Mouse (Mus musculus): Measurements from ENCODE around the gene Lrch1. TPM values are rescaled to one million over a fixed set of nuclear protein-coding genes. Genes with fewer than 3 reads are reported as not detected.

The Lrch1 gene
- polyA plus RNA-seq, 1 experiment from 2014 or later: 15.4 TPM

DNA sequence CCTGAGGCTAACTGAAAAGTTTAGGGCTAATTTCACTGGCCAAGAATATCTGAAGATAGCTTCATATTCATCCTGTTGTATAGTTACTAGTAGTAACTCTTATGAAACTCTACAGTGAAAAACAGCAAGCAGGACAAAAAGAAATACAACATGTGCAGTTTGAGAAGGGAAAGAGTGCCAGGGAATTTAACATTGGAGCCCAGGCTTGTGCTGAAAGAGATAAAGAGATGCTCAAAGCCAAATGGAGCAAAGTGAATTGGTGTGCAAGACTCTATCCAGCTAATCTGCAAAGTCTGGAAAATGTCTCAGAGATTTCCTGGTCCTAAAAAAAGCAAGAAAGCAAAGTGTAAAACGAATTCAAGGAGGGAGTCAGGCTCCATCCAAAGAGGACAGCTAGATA, 145.7 kb downstream of the Lrch1 start:
- Histone ChIP-seq H3K27ac (ENCODE audit: low read depth, low read length) (no peak overlapping the region), H3K4me2 (ENCODE audit: low read length) (no peak overlapping the region), H3K9ac (ENCODE audit: low read depth, low read length) (no peak overlapping the region), H3K4me1 (ENCODE audit: control insufficient read depth, insufficient read depth, low read depth, low read length) (peaks cover 12% of the 10 kb centered on the region), H3K36me3 (ENCODE audit: control insufficient read depth, insufficient read depth, low read length) (peaks cover 16% of the 10 kb centered on the region), H3K9me3 (ENCODE audit: control insufficient read depth, low read length) (0 out of 2 replicates have a peak, but pooled peaks cover 2% of the 10 kb centered on the region), H3K27me3 (replicated peaks; ENCODE audit: control insufficient read depth, insufficient read depth, low read length) (no peaks in the 10 kb centered on the region), H3K4me3 (ENCODE audit: low read length) (no peak overlapping the region)
- WGBS: 74% methylated on average over 1 of the region's 1 CpGs
- ATAC-seq: no peak

DNA sequence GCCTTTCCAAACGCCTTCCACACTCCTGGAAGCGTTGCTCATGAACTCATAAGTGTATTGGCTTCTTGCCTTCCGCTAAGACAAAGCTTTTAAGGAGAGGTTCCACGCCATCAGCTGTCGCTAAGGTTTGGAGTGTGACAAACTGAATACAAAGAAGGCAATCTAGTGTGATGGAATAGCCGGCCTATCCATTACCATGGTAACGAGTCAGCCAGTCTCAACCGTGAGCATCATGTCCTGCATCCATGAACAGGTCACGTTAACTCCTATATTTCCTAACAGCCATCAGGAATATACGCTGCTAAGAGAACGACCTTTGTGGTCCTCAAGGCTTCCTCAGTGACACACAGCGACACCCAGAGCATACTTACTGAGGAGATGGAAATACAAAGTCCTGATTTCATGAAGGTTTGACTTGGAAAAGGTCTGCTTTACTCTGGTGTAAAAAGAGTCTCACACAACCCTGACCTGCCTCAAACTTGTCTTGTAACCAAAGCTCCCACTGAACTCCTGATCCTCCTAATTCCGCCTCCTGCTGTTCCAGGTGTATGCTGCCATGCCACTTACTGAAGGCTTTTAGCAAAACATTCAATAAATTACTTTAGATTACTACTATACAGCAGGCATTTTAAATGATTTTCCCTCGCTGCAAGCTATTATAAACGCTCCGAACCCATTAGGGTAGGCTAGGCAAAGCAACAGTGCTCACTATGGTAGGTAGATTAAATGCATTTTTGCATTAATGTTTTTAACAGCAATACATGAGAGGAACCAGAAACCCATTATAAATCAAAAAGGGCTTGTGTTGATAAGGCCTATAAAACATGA, 149.4 kb downstream of the Lrch1 start:
- Histone ChIP-seq H3K4me3 (ENCODE audit: low read length) (no peak overlapping the region), H3K27me3 (replicated peaks; ENCODE audit: control insufficient read depth, insufficient read depth, low read length) (no peaks in the 10 kb centered on the region), H3K27ac (ENCODE audit: low read depth, low read length) (peak overlapping the region; percentile 64), H3K9ac (ENCODE audit: low read depth, low read length) (no peak overlapping the region), H3K36me3 (ENCODE audit: control insufficient read depth, insufficient read depth, low read length) (peaks cover 11% of the 10 kb centered on the region), H3K4me1 (ENCODE audit: control insufficient read depth, insufficient read depth, low read depth, low read length) (peaks cover 12% of the 10 kb centered on the region), H3K4me2 (ENCODE audit: low read length) (no peak overlapping the region), H3K9me3 (ENCODE audit: control insufficient read depth, low read length) (0 out of 2 replicates have a peak, but pooled peaks cover 2% of the 10 kb centered on the region)
- 31% methylated on average over 16 of the region's 16 CpGs for WGBS
- ATAC-seq: peak; percentile 94

DNA sequence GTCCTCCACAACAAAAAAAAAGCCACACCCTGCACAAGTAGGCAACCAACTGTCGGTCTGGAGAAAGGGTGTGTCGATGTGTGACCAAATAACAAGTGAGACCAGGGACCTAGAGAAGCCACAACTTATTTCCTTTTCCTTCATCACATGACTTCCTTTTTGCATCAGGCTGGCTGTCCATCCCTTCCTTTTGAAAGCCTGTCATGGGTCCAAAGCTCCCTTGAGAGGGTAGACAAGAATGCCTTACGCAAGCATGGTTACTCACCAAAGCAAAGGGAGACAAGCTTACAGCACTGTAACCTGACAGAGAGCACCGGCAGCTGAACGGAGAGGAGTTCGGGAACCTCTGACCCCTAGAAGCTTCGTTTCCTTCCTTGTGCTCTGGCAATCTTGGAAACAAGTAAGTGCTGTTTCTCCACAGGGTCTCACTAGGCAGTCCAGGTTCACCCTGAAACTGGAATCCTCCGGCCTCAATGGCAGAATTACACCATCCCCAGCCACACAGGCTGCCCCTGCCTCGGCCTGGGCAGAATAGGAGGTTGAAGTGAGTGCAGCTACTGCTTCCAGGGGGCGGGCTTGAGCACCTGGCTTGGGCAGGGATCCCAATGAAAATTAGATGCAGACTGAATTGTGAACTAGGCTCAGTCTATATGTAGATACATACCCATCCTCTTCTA, 150.2 kb downstream of the Lrch1 start:
- peaks cover 12% of the 10 kb centered on the region for H3K4me1 ChIP-seq (ENCODE audit: control insufficient read depth, insufficient read depth, low read depth, low read length)
- H3K36me3 ChIP-seq (ENCODE audit: control insufficient read depth, insufficient read depth, low read length): peaks cover 10% of the 10 kb centered on the region
- no peak overlapping the region for H3K4me2 ChIP-seq (ENCODE audit: low read length)
- H3K27ac ChIP-seq (ENCODE audit: low read depth, low read length): peak overlapping the region; percentile 64
- no peaks in the 10 kb centered on the region for H3K27me3 ChIP-seq (replicated peaks; ENCODE audit: control insufficient read depth, insufficient read depth, low read length)
- H3K4me3 ChIP-seq (ENCODE audit: low read length): no peak overlapping the region
- peak; percentile 73 for ATAC-seq
- no peak overlapping the region for H3K9ac ChIP-seq (ENCODE audit: low read depth, low read length)
- H3K9me3 ChIP-seq (ENCODE audit: control insufficient read depth, low read length): 0 out of 2 replicates have a peak, but pooled peaks cover 2% of the 10 kb centered on the region
- 65% methylated on average over 10 of the region's 10 CpGs for WGBS

DNA sequence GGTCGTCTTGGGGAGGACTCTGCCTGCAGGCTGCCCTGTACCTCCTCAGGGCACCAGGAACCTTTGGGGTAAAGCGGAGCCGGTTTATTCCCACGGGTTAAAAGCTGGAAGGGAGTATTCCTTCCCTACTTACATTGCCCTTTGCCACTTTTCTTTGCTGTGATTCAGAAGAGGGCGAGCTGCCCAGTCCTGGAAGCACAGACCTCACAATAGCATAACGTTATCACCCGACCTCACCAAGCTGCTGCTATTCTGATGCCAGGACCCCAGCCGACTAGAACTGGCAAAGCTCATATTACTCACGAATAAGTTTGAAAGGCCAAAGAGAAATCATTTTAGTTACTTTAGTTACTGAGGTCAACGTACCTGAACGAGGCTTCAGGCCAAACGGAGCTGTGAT, 152.7 kb downstream of the Lrch1 start:
- WGBS: 61% methylated on average over 12 of the region's 12 CpGs
- Histone ChIP-seq H3K36me3 (ENCODE audit: control insufficient read depth, insufficient read depth, low read length) (no peaks in the 10 kb centered on the region), H3K27ac (ENCODE audit: low read depth, low read length) (no peak overlapping the region), H3K4me1 (ENCODE audit: control insufficient read depth, insufficient read depth, low read depth, low read length) (peaks cover 12% of the 10 kb centered on the region), H3K9me3 (ENCODE audit: control insufficient read depth, low read length) (no peaks in the 10 kb centered on the region), H3K4me2 (ENCODE audit: low read length) (no peak overlapping the region), H3K4me3 (ENCODE audit: low read length) (no peak overlapping the region), H3K27me3 (replicated peaks; ENCODE audit: control insufficient read depth, insufficient read depth, low read length) (no peaks in the 10 kb centered on the region), H3K9ac (ENCODE audit: low read depth, low read length) (no peak overlapping the region)
- ATAC-seq: no peak

DNA sequence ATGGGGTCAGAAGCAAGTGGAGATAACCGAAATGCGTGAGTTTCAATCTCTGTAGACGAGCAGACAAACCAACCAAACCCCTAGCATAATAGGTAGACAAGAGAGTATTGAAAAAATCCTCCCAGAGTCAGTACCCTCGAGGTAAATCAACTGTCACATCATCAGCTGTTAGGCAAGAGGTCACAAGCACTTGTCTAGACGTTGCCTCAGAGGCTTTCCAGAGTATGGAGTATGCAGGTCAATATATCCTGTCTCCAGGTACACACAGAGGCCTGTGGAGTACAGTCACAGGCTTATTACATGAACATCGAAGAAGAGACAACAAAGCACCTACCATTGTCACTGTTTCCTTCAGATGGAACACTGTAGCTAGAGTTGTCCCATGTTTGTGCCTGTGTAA, 154.9 kb downstream of the Lrch1 start:
- Histone ChIP-seq H3K36me3 (ENCODE audit: control insufficient read depth, insufficient read depth, low read length) (no peaks in the 10 kb centered on the region), H3K27me3 (replicated peaks; ENCODE audit: control insufficient read depth, insufficient read depth, low read length) (no peaks in the 10 kb centered on the region), H3K4me3 (ENCODE audit: low read length) (no peak overlapping the region), H3K9me3 (ENCODE audit: control insufficient read depth, low read length) (no peaks in the 10 kb centered on the region), H3K9ac (ENCODE audit: low read depth, low read length) (no peak overlapping the region), H3K4me2 (ENCODE audit: low read length) (no peak overlapping the region), H3K4me1 (ENCODE audit: control insufficient read depth, insufficient read depth, low read depth, low read length) (peaks cover 2% of the 10 kb centered on the region; the same call in 1 of the 2 replicates), H3K27ac (ENCODE audit: low read depth, low read length) (no peak overlapping the region)
- no peak for ATAC-seq
- WGBS: 82% methylated on average over 6 of the region's 6 CpGs

DNA sequence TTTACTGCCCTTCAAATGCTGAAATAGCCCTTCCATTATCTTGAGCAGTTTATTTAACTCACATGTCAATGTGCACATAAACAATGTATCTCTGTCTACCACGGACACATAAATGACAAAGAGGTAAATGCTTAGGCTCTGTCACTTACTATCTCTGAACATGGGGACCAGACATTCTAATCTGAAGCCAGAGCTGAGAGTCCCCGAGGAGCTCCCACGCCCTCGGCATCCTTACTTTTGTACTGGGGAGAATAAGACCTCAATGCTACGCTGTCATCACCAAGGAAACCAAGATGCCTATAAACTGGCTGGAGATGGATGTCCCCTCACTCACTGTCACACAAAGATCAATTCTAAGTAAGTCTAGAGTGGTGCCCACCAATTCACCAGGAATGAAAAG, 157.1 kb downstream of the Lrch1 start:
- Histone ChIP-seq H3K36me3 (ENCODE audit: control insufficient read depth, insufficient read depth, low read length) (peaks cover 2% of the 10 kb centered on the region), H3K4me1 (ENCODE audit: control insufficient read depth, insufficient read depth, low read depth, low read length) (no peaks in the 10 kb centered on the region; the same call in 1 of the 2 replicates), H3K4me2 (ENCODE audit: low read length) (no peak overlapping the region), H3K9me3 (ENCODE audit: control insufficient read depth, low read length) (no peaks in the 10 kb centered on the region), H3K4me3 (ENCODE audit: low read length) (no peak overlapping the region), H3K27ac (ENCODE audit: low read depth, low read length) (no peak overlapping the region), H3K27me3 (replicated peaks; ENCODE audit: control insufficient read depth, insufficient read depth, low read length) (no peaks in the 10 kb centered on the region), H3K9ac (ENCODE audit: low read depth, low read length) (no peak overlapping the region)
- ATAC-seq: no peak
- 38% methylated on average over 5 of the region's 5 CpGs for WGBS

DNA sequence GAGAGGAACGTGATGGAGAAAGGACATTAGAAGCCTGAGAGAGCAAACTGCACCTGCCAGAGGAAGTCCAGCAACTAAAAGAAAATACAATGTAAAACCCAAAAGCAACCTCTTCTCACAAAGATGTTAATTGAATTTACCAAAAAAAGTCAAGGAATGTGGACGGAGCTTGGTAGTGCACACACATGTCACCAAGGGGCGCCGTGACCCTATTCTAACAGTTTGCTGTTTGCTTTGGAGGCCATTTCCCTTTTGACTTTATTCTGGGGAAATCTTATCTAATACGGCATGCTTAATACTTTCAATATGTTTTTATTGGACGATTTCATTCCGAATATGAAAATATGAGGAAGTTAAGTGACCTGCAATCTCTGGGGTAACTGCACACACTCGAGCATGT, 158.9 kb downstream of the Lrch1 start:
- Histone ChIP-seq H3K9me3 (ENCODE audit: control insufficient read depth, low read length) (no peaks in the 10 kb centered on the region), H3K4me3 (ENCODE audit: low read length) (no peak overlapping the region), H3K9ac (ENCODE audit: low read depth, low read length) (no peak overlapping the region), H3K36me3 (ENCODE audit: control insufficient read depth, insufficient read depth, low read length) (peaks cover 16% of the 10 kb centered on the region), H3K27me3 (replicated peaks; ENCODE audit: control insufficient read depth, insufficient read depth, low read length) (no peaks in the 10 kb centered on the region), H3K4me2 (ENCODE audit: low read length) (no peak overlapping the region), H3K4me1 (ENCODE audit: control insufficient read depth, insufficient read depth, low read depth, low read length) (no peaks in the 10 kb centered on the region; the same call in 1 of the 2 replicates), H3K27ac (ENCODE audit: low read depth, low read length) (no peak overlapping the region)
- WGBS: 79% methylated on average over 8 of the region's 8 CpGs
- ATAC-seq: no peak

DNA sequence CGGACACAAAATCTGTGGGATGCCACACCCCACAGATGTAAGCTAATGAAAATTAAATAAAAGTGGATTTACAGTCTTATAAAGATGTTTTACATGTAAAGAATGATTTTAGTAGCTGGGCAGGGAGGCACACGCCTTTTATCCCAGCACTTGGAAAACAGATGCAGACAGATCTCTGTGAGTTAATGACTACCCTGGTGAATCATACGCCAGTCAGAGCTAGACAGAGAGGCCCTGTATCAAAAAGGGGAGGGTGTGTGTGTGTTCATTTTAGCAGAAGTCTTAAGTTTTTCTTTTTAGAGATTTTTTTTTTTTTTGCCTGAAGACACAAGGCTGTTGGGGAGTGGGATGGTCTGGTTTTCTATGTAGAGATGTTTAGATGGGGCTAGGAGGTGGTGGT, 160.0 kb downstream of the Lrch1 start:
- Histone ChIP-seq H3K36me3 (ENCODE audit: control insufficient read depth, insufficient read depth, low read length) (peaks cover 22% of the 10 kb centered on the region), H3K4me2 (ENCODE audit: low read length) (no peak overlapping the region), H3K4me3 (ENCODE audit: low read length) (no peak overlapping the region), H3K27ac (ENCODE audit: low read depth, low read length) (no peak overlapping the region), H3K27me3 (replicated peaks; ENCODE audit: control insufficient read depth, insufficient read depth, low read length) (no peaks in the 10 kb centered on the region), H3K9ac (ENCODE audit: low read depth, low read length) (no peak overlapping the region), H3K4me1 (ENCODE audit: control insufficient read depth, insufficient read depth, low read depth, low read length) (no peaks in the 10 kb centered on the region; the same call in 1 of the 2 replicates), H3K9me3 (ENCODE audit: control insufficient read depth, low read length) (no peaks in the 10 kb centered on the region; the same call in 1 of the 2 replicates)
- no peak for ATAC-seq
- WGBS: 86% methylated on average over 3 of the region's 3 CpGs

DNA sequence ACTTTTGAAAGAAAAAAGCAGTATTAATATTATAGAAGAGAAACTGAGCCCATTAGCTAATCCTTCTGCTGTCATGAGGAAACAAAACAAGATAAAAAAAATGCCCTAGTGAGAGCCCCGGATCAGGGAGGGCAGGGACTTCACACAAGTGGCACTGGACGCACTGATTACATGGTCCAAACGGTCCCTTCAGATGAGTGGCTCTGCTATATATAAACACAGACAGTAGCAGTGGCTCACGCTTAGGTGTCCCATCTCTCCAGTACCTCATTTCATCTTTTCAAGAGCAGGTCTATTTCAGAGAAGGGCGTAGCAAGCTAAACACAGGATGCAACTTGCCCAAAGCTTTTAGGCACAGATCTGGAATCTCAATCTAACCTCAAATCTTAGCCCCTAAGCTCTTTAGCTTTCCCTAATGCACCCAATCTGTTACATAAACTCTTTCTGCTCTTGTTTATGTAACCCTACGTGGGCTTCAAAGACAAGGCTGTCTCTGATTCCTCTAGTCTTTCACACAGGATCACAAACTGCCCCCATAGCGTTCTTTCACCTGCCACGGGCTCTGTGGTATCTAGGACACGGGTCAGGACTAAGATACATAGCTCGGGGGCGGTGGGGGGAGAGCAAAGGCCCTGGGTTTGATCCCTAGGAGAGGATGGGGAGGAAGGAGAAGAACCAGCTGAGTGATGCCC, 163.3 kb downstream of the Lrch1 start:
- Histone ChIP-seq H3K4me2 (ENCODE audit: low read length) (no peak overlapping the region), H3K27me3 (replicated peaks; ENCODE audit: control insufficient read depth, insufficient read depth, low read length) (no peaks in the 10 kb centered on the region), H3K4me1 (ENCODE audit: control insufficient read depth, insufficient read depth, low read depth, low read length) (no peaks in the 10 kb centered on the region), H3K9me3 (ENCODE audit: control insufficient read depth, low read length) (no peaks in the 10 kb centered on the region; the same call in 1 of the 2 replicates), H3K36me3 (ENCODE audit: control insufficient read depth, insufficient read depth, low read length) (peaks cover 22% of the 10 kb centered on the region), H3K27ac (ENCODE audit: low read depth, low read length) (no peak overlapping the region), H3K4me3 (ENCODE audit: low read length) (no peak overlapping the region), H3K9ac (ENCODE audit: low read depth, low read length) (no peak overlapping the region)
- WGBS: 90% methylated on average over 11 of the region's 11 CpGs
- no peak for ATAC-seq

All from hindbrain, embryonic 16.5 days (tissue).